Mouse (Mus musculus): Measurements from ENCODE around the gene Clec11a. TPM values are rescaled to one million over a fixed set of nuclear protein-coding genes. Genes with fewer than 3 reads are reported as not detected.
"Not testable (repeated sequence)": the region's sequence is repeated elsewhere in the genome, so short reads cannot be mapped to it uniquely, and the experiment has no call there.

The Clec11a gene
- polyA plus RNA-seq, 1 experiment from 2014 or later, result 0.06 TPM

GRCm38 (mm10) chr7:44309475-44310284, 3.0 kb upstream of the Clec11a start, which contains the start of gene Shank1:
Shank1 (plus strand) TSS chr7:44310253.
- Histone ChIP-seq H3K79me2 (ENCODE audit: inconsistent target) (no peaks in the 10 kb centered on the region), H3K36me3 (ENCODE audit: inconsistent target) (no peaks in the 10 kb centered on the region), H3K27ac (no peak within 1 kb of the TSS), H3K4me3 (ENCODE audit: inconsistent target) (no peak within 1 kb of the TSS)
- WGBS (ENCODE audit: missing documents), result 63% methylated on average over 4 of the region's 22 CpGs

DNA sequence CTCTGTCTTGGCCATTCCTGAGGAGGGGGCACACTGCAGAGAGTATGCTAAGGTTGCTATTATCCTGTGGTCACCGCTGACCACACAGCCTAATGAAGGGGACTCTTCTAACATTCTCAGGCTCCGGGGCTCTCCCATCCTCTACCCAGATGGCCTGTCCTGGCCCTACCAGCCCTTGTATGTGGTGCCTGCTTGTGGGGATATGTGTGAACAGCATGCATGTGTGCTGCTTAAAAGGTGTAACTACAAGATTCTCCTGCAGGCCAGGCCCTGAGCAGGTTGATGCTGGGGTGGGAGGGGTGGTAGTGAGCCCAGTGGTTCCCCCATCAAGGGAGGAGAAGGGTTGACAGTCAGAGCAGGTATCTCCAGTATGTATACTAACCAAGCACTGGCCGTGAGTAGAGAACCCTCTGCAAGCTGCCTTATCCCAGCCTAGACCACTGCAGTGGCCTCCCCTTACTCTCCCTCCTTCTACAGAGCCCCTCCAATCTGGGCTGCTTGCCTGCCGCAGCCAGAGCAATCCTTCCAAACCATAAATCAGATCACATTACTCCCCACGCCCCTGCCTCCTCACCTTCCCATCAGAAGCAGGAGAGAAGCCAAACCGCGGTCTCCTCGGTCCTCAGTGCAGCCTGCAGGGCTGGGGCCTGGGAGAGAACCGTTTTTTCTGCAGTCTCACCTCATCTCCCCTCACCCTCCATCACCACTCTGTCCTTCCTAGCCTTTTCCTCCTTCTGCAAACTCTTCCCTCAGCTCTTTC, 739 bp upstream of the Clec11a start:
- whole genome bisulfite sequencing (ENCODE audit: missing documents), result 68% methylated on average over 9 of the region's 9 CpGs
- Histone ChIP-seq H3K27ac (no peak overlapping the region), H3K4me3 (ENCODE audit: inconsistent target) (no peak overlapping the region), H3K36me3 (ENCODE audit: inconsistent target) (no peaks in the 10 kb centered on the region), H3K79me2 (ENCODE audit: inconsistent target) (no peaks in the 10 kb centered on the region)

- no peak overlapping the region for H3K27ac ChIP-seq
- WGBS (ENCODE audit: missing documents), result 30% methylated on average over 16 of the region's 16 CpGs
- H3K4me3 ChIP-seq (ENCODE audit: inconsistent target), result no peak overlapping the region
- no peaks in the 10 kb centered on the region for H3K79me2 ChIP-seq (ENCODE audit: inconsistent target)
- H3K36me3 ChIP-seq (ENCODE audit: inconsistent target), result no peaks in the 10 kb centered on the region
These were observed 1.0 kb downstream of the Clec11a start for GRCm38 (mm10) chr7:44305686-44306085.

DNA sequence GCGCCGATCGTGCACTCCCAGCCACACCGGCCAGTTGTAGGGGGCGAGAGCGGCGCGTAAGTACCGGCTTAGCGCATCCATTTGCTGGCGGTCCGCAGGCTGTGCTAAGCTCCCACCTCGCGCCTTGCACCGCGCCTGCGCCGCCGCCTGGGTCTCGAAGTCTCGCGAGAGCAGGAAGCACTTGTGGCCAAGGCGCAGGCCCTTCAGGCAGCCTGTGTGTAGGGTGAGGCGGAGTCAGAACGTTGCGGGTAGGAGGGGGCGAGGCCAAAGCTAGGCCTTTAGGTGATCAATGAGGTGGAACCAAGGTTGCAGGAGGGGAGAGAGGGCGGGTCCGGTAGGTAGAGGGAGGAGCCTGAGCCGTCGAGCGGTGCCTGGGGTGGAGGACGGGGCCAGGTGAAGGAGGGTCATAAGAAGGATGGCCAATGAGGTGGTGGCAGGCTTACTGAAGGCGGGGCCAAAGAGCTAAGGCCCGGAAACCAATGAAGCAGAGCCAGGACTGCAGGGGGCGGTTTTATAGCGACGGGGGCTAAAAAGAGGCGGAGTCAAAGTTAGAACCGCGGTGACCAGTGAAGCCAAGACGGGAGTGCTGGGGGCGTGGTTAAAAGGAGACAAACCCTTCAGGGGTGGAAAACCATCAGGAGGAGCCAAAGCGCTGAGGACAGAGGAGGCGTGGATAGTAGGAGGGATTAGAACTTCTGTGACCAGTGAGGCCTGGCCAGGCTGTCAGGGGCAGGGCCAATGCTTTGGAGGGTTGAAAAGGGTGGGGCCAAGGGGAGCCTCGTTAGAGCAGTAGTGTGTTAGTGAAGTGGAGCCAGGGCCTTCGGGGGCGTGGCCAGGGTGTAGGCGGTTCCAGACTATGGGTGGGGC, 1.7 kb downstream of the Clec11a start:
- WGBS (ENCODE audit: missing documents), result under 1% methylated on average over 49 of the region's 49 CpGs
- Histone ChIP-seq H3K79me2 (ENCODE audit: inconsistent target) (no peaks in the 10 kb centered on the region), H3K36me3 (ENCODE audit: inconsistent target) (no peaks in the 10 kb centered on the region), H3K27ac (peak overlapping the region; percentile 75), H3K4me3 (ENCODE audit: inconsistent target) (peak overlapping the region; percentile 55)

- H3K27ac ChIP-seq, result peak overlapping the region; percentile 75
- H3K79me2 ChIP-seq (ENCODE audit: inconsistent target), result no peaks in the 10 kb centered on the region
- peak overlapping the region; percentile 55 for H3K4me3 ChIP-seq (ENCODE audit: inconsistent target)
- no peaks in the 10 kb centered on the region for H3K36me3 ChIP-seq (ENCODE audit: inconsistent target)
- whole genome bisulfite sequencing (ENCODE audit: missing documents), result 5% methylated on average over 25 of the region's 25 CpGs
These were observed 2.3 kb downstream of the Clec11a start for GRCm38 (mm10) chr7:44304463-44304774.

GRCm38 (mm10) chr7:44303346-44304340, 3.1 kb downstream of the Clec11a start:
- Histone ChIP-seq H3K36me3 (ENCODE audit: inconsistent target) (no peaks in the 10 kb centered on the region), H3K4me3 (ENCODE audit: inconsistent target) (peak overlapping the region; percentile 55), H3K27ac (peak overlapping the region; percentile 75), H3K79me2 (ENCODE audit: inconsistent target) (no peaks in the 10 kb centered on the region)
- WGBS (ENCODE audit: missing documents), result 88% methylated on average over 14 of the region's 14 CpGs

DNA sequence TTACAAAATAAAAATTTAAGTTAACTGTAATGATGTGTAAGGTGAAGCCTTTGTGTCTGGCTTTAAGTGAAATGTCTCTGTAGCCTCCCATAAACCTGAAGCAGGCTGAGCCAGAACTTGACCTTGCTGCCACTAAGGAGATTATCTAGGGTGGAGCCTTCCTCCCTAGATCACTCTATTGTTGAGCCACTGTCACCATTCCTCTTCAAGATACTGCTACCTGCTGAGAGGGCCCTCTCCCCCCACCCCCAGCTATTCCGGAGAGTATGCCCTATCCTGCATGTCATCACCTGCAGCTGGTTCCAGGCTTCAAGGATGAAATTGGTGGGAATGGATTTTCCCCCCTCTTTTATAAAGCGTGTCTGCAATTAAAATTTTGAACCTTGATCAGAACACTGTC, 9.2 kb downstream of the Clec11a start:
- H3K79me2 ChIP-seq (ENCODE audit: inconsistent target); H3K27ac ChIP-seq; H3K36me3 ChIP-seq (ENCODE audit: inconsistent target); H3K4me3 ChIP-seq (ENCODE audit: inconsistent target): not testable (repeated sequence)
- 75% methylated on average over 2 of the region's 2 CpGs for WGBS (ENCODE audit: missing documents)

DNA sequence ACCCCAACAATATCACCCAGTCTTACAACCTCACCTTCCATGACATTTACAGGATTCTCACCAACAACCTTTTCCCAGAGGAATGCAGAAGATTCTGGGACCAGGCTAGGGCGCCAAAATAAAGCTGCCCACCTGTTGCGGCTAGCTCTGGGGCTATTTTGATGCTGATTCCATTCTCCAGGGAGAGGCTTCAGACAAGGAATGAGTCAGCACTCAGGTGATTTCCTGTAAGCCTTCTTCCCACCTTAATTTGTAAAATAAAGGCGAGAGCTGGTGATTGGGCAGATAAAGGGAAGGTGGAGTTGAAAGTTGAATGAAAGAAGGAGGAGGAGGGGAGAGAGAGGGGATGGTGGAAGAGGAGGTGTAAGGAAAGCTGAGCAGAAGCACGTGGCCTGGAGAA, 15.3 kb downstream of the Clec11a start:
- Histone ChIP-seq H3K4me3 (ENCODE audit: inconsistent target) (no peak overlapping the region), H3K36me3 (ENCODE audit: inconsistent target) (no peaks in the 10 kb centered on the region), H3K79me2 (ENCODE audit: inconsistent target) (no peaks in the 10 kb centered on the region), H3K27ac (no peak overlapping the region)
- 58% methylated on average over 4 of the region's 4 CpGs for WGBS (ENCODE audit: missing documents)

GRCm38 (mm10) chr7:44290986-44291385, 15.7 kb downstream of the Clec11a start:
- H3K27ac ChIP-seq, result no peak overlapping the region

DNA sequence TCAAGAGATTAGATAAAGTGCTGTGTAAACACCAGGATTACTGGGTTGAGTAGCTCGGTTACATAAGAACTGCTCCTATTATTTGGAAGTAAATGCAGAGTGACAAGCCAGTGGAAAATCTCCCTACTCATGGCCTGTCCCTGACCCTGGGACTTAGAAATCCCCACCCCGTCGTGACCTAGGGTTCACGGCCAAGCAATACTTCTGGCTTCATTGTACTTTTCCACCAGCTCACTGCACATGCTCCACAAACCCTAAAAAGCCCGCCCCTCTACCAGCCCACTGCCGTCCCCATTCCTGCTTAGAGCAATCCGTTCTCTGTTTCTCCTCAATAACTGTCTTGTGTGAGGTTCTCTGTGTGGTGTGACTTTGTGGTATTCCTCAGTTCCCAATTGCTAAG, 18.9 kb downstream of the Clec11a start:
- no peak overlapping the region for H3K4me3 ChIP-seq (ENCODE audit: inconsistent target)
- no peak overlapping the region for H3K27ac ChIP-seq
- no peaks in the 10 kb centered on the region for H3K36me3 ChIP-seq (ENCODE audit: inconsistent target)
- no peaks in the 10 kb centered on the region for H3K79me2 ChIP-seq (ENCODE audit: inconsistent target)
- 70% methylated on average over 6 of the region's 7 CpGs for WGBS (ENCODE audit: missing documents)

More at GRCm38 (mm10) chr7:44290986-44291385, 15.7 kb downstream of the Clec11a start:
- WGBS (ENCODE audit: missing documents), result 85% methylated on average over 4 of the region's 4 CpGs
- H3K36me3 ChIP-seq (ENCODE audit: inconsistent target), result no peaks in the 10 kb centered on the region
- H3K79me2 ChIP-seq (ENCODE audit: inconsistent target), result no peaks in the 10 kb centered on the region
- H3K4me3 ChIP-seq (ENCODE audit: inconsistent target), result no peak overlapping the region

DNA sequence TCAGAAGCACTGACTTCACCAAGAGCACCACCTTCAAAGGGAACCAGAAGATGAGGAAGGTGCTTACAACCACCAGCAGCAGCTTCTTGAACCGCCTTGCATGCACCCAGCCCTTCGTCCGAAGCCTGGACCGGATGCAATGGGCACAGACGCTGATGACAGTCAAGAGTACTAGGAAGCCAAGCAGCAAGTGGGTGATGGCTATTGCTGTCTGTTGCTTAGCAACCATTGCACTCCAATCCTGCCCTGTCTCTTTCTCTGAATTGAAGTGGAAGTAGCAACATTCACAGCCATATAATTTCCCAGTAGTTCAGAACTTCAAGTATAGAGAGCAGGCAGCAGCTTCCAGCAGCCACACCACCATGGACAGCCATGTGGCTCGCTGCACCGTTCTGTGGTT, 25.1 kb downstream of the Clec11a start:
- H3K79me2 ChIP-seq (ENCODE audit: inconsistent target), result no peaks in the 10 kb centered on the region
- whole genome bisulfite sequencing (ENCODE audit: missing documents), result 88% methylated on average over 7 of the region's 7 CpGs
- H3K27ac ChIP-seq, result no peak overlapping the region
- no peaks in the 10 kb centered on the region for H3K36me3 ChIP-seq (ENCODE audit: inconsistent target)
- no peak overlapping the region for H3K4me3 ChIP-seq (ENCODE audit: inconsistent target)

GRCm38 (mm10) chr7:44280959-44281358, 25.7 kb downstream of the Clec11a start:
- no peaks in the 10 kb centered on the region for H3K79me2 ChIP-seq (ENCODE audit: inconsistent target)
- H3K4me3 ChIP-seq (ENCODE audit: inconsistent target), result no peak overlapping the region
- no peak overlapping the region for H3K27ac ChIP-seq
- H3K36me3 ChIP-seq (ENCODE audit: inconsistent target), result no peaks in the 10 kb centered on the region
- WGBS (ENCODE audit: missing documents), result 0% methylated on average over 1 of the region's 1 CpGs

GRCm38 (mm10) chr7:44277250-44277622, 29.5 kb downstream of the Clec11a start:
- H3K79me2 ChIP-seq (ENCODE audit: inconsistent target), result no peaks in the 10 kb centered on the region
- no peaks in the 10 kb centered on the region for H3K36me3 ChIP-seq (ENCODE audit: inconsistent target)
- 55% methylated on average over 2 of the region's 2 CpGs for WGBS (ENCODE audit: missing documents)
- no peak overlapping the region for H3K4me3 ChIP-seq (ENCODE audit: inconsistent target)
- no peak overlapping the region for H3K27ac ChIP-seq
